8 mouse cellular contexts compared by ENCODE assay signal in genomic region chr8:104630981-104631663, GRCm38 (mm10). TPM values are rescaled to one million over a fixed set of nuclear protein-coding genes. Genes with fewer than 3 reads are reported as not detected.
DNase-seq lines count a peak whose midpoint lies in the region; ATAC-seq lines count a peak whose summit lies in the region.

Gene Rrad (minus strand): TSS chr8:104631327.

- no peaks in the 10 kb centered on the region for H3K36me3 ChIP-seq in embryonic facial prominence, embryonic 11.5 days (replicated peaks; ENCODE audit: control insufficient read depth, insufficient read depth, low read depth, low read length)
- peaks cover 26% of the 10 kb centered on the region for H3K36me3 ChIP-seq in heart, embryonic 16.5 days (ENCODE audit: control insufficient read depth, insufficient read depth)
- no peaks in the 10 kb centered on the region; the same call in 1 of the 2 replicates for H3K36me3 ChIP-seq in splenic B cell, adult 2 months (ENCODE audit: control insufficient read depth, insufficient read depth, low read length, poor library complexity, severe bottlenecking)

- WGBS in embryonic facial prominence, embryonic 11.5 days, result 0% methylated on average over 27 of the region's 28 CpGs
- under 1% methylated on average over 21 of the region's 28 CpGs for WGBS in heart, embryonic 16.5 days

- H3K4me3 ChIP-seq in embryonic facial prominence, embryonic 11.5 days (ENCODE audit: low read depth, low read length), result peak within 1 kb of the TSS; percentile 31
- peak within 1 kb of the TSS; percentile 84 for H3K4me3 ChIP-seq in heart, embryonic 16.5 days (ENCODE audit: low read length)

- peaks cover 14% of the 10 kb centered on the region for H3K27me3 ChIP-seq in embryonic facial prominence, embryonic 11.5 days (ENCODE audit: control insufficient read depth, insufficient read depth, low read length)
- no peaks in the 10 kb centered on the region for H3K27me3 ChIP-seq in heart, embryonic 16.5 days (ENCODE audit: control insufficient read depth, insufficient read depth, low read length)
- no peaks in the 10 kb centered on the region for H3K27me3 ChIP-seq in splenic B cell, adult 2 months (ENCODE audit: control insufficient read depth, insufficient read depth, low read length, poor library complexity, severe bottlenecking)

- H3K27ac ChIP-seq in embryonic facial prominence, embryonic 11.5 days (replicated peaks; ENCODE audit: low read depth, low read length), result no peak within 1 kb of the TSS
- peak within 1 kb of the TSS; percentile 99 for H3K27ac ChIP-seq in heart, embryonic 16.5 days (ENCODE audit: low read length)

- H3K9me3 ChIP-seq in embryonic facial prominence, embryonic 11.5 days (replicated peaks; ENCODE audit: control insufficient read depth, low read length), result no peaks in the 10 kb centered on the region
- no peaks in the 10 kb centered on the region for H3K9me3 ChIP-seq in heart, embryonic 16.5 days (replicated peaks; ENCODE audit: control insufficient read depth, low read length)

- no peaks in the 10 kb centered on the region; the same call in 1 of the 2 replicates for H3K4me1 ChIP-seq in embryonic facial prominence, embryonic 11.5 days (ENCODE audit: control insufficient read depth, insufficient read depth, low read length)
- peaks cover 32% of the 10 kb centered on the region for H3K4me1 ChIP-seq in heart, embryonic 16.5 days (ENCODE audit: control insufficient read depth, insufficient read depth, low read length)

- peak; percentile 63 for ATAC-seq in embryonic facial prominence, embryonic 11.5 days (replicated peaks; ENCODE audit: insufficient number of reproducible peaks, low FRiP score, low TSS enrichment, low read depth)
- ATAC-seq in heart, embryonic 16.5 days (replicated peaks; ENCODE audit: extremely low read depth, insufficient read depth, low FRiP score), result peak; percentile 82

- H3K4me2 ChIP-seq in embryonic facial prominence, embryonic 11.5 days (ENCODE audit: low read depth, low read length), result peak within 1 kb of the TSS; percentile 48
- H3K4me2 ChIP-seq in heart, embryonic 16.5 days (ENCODE audit: low read depth, low read length), result peak within 1 kb of the TSS; percentile 76

- peak within 1 kb of the TSS; percentile 32; the same call in 1 of the 2 replicates for H3K9ac ChIP-seq in embryonic facial prominence, embryonic 11.5 days (replicated peaks; ENCODE audit: low read length)
- H3K9ac ChIP-seq in heart, embryonic 16.5 days (ENCODE audit: low read length), result peak within 1 kb of the TSS; percentile 95

- DNase-seq in layer of hippocampus, adult 9-11 months, result peak; percentile 15
- no peak for DNase-seq in layer of hippocampus, postnatal 36 days
- DNase-seq in embryonic facial prominence, embryonic 11.5 days (ENCODE audit: low spot score), result peak; percentile 66
- peak; percentile 62 to 74 for DNase-seq in kidney, postnatal 4 days
- DNase-seq in mesoderm, embryonic 11.5 days (ENCODE audit: low read depth, low spot score), result peak; percentile 53
- DNase-seq in splenic B cell, adult 2 months (ENCODE audit: low read depth, low spot score), result peak; percentile 90
- DNase-seq in cerebellum, adult 8-10 months, result no peak

RNA-seq across cellular contexts. Expression of gene Rrad, which starts in this region (rescaled TPM):
- 1 to 10 TPM; 1.1 to 1.3 TPM for total RNA-seq in layer of hippocampus, postnatal 36 days (2021)
- 2.2 and 3.6 TPM in 2 replicates for polyA plus RNA-seq in embryonic facial prominence, embryonic 11.5 days (2014; fragmentation: Nextera tagmentation; extraction: Ambion mirVana)
- polyA plus RNA-seq in heart, embryonic 16.5 days (2015; fragmentation: Nextera tagmentation; extraction: Ambion mirVana), result 289 and 293 TPM in 2 replicates

Comparison
In these comparisons a context has a peak if more than half of its experiments do, and no peak if none do; other contexts are left out.
1. RNA of gene Rrad (polyA plus RNA-seq): 289 to 293 TPM in heart, embryonic 16.5 days; 2.2 to 3.6 TPM in embryonic facial prominence, embryonic 11.5 days; every median in the first group is over 10 times any median in the second.
2. DNase-seq: peak in layer of hippocampus, adult 9-11 months (single experiment), embryonic facial prominence, embryonic 11.5 days (single experiment), kidney, postnatal 4 days (2 of 2), mesoderm, embryonic 11.5 days (single experiment) and splenic B cell, adult 2 months (single experiment); none in layer of hippocampus, postnatal 36 days (0 of 2) and cerebellum, adult 8-10 months (single experiment).